Mouse (Mus musculus) spleen, adult 2 months (tissue): ENCODE results near the gene Wrap53.

ENCODE experiments used
- CTCF ChIP-seq: fragments of 200-500 bp; IDR thresholded peaks from 2 replicates; pipeline ENCODE4 v1.5.1; 2011; ENCODE audit warnings: mild to moderate bottlenecking, inconsistent platforms; ENCODE audit not compliant: insufficient read depth, insufficient read length, insufficient replicate concordance; ENCODE audit errors: extremely low read depth
- POLR2A ChIP-seq: fragments of 200-500 bp; IDR thresholded peaks from 2 replicates; pipeline ENCODE4 v1.6.1; 2011; ENCODE audit warnings: low read depth, low read length, inconsistent platforms

GRCm38 (mm10) chr11:69513840-69514239, 66.2 kb downstream of the Wrap53 start:
- TF ChIP-seq CTCF (peak; percentile 52; the same call in 1 of the 2 replicates), POLR2A (no peak)
